Mouse (Mus musculus): ENCODE results near the gene Rnf144a.

GRCm38 (mm10) chr12:26424841-26425240 lies 9.8 kb upstream of the Rnf144a start:
- TF ChIP-seq POLR2A (IDR thresholded peaks at IDR 0.05; ENCODE audit: low read depth, low read length): no peak
- TF ChIP-seq CTCF (IDR thresholded peaks at IDR 0.05; ENCODE audit: extremely low read depth, insufficient read length, insufficient replicate concordance, low read depth, low read length): no peak; the same call in 1 of the 2 replicates

Measured in small intestine, adult 2 months (tissue).